Mouse (Mus musculus): Measurements from ENCODE around the gene Fam205c.

DNA sequence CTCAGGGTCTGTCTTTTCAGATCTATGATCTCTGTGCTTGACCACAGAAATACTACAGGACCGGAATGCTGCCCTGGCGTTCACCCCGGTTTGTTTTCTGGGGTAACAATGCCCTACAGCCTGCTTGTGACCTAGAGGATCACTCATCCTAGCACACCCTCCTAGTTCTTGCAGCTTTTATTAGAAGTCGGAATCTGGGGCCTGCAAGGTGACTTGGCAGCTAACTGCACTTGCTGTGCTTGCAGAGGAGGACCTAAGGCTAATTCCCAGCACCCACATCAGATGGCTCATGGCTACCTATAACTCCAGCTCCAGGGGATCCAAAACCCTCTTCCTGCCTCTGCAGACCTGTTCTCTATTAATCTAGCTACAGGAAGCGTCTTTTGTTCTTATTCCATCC, 28.7 kb upstream of the Fam205c start:
- TF ChIP-seq CTCF (IDR thresholded peaks at IDR 0.05; ENCODE audit: insufficient read depth, low read length) (no peak), POLR2A (IDR thresholded peaks at IDR 0.05; ENCODE audit: borderline replicate concordance, extremely low read depth, low read depth, low read length) (no peak)

Data from lung, adult 2 months (tissue).